Mouse (Mus musculus): ENCODE results near the gene Ctdspl. TPM values are rescaled to one million over a fixed set of nuclear protein-coding genes. Genes with fewer than 3 reads are reported as not detected.

Gene Ctdspl
- total and polyA plus RNA-seq, 2 experiments from 2014 or later, result 4.6 to 7.8 TPM

GRCm38 (mm10) chr9:119082656-119083430, 156.6 kb downstream of the Ctdspl start:
- Histone ChIP-seq H3K9ac (no peak overlapping the region), H3K4me2 (ENCODE audit: low read depth) (no peak overlapping the region), H3K4me1 (ENCODE audit: insufficient read depth) (no peaks in the 10 kb centered on the region), H3K27me3 (ENCODE audit: insufficient read depth, low read length) (no peaks in the 10 kb centered on the region), H3K9me3 (ENCODE audit: low read length) (no peaks in the 10 kb centered on the region), H3K36me3 (ENCODE audit: insufficient read depth) (peaks cover 7% of the 10 kb centered on the region; the same call in 1 of the 2 replicates), H3K27ac (ENCODE audit: low read depth, low read length) (no peak overlapping the region), H3K4me3 (ENCODE audit: low read depth, low read length) (no peak overlapping the region)
- TF ChIP-seq CTCF (IDR thresholded peaks at IDR 0.05; ENCODE audit: low read depth), result no peak
- no peak for DNase-seq
- no peak for ATAC-seq
- 75% methylated on average over 7 of the region's 7 CpGs for WGBS

- Histone ChIP-seq H3K4me2 (ENCODE audit: low read depth) (no peak overlapping the region), H3K4me3 (ENCODE audit: low read depth, low read length) (no peak overlapping the region), H3K4me1 (ENCODE audit: insufficient read depth) (peaks cover 6% of the 10 kb centered on the region; the same call in 1 of the 2 replicates), H3K9me3 (ENCODE audit: low read length) (no peaks in the 10 kb centered on the region), H3K9ac (no peak overlapping the region), H3K36me3 (ENCODE audit: insufficient read depth) (peaks cover 7% of the 10 kb centered on the region; the same call in 1 of the 2 replicates), H3K27ac (ENCODE audit: low read depth, low read length) (no peak overlapping the region), H3K27me3 (ENCODE audit: insufficient read depth, low read length) (no peaks in the 10 kb centered on the region)
- no peak for ATAC-seq
- no peak for TF ChIP-seq CTCF (IDR thresholded peaks at IDR 0.05; ENCODE audit: low read depth)
- DNase-seq, result no peak
- 87% methylated on average over 10 of the region's 10 CpGs for WGBS
Observed at GRCm38 (mm10) chr9:119083966-119084365, 157.7 kb downstream of the Ctdspl start.

GRCm38 (mm10) chr9:119086451-119086850, 160.2 kb downstream of the Ctdspl start:
- H3K4me3 ChIP-seq (ENCODE audit: low read depth, low read length), result no peak overlapping the region
- DNase-seq (no peak), ATAC-seq (no peak)
- peaks cover 6% of the 10 kb centered on the region; the same call in 1 of the 2 replicates for H3K4me1 ChIP-seq (ENCODE audit: insufficient read depth)
- no peak overlapping the region for H3K9ac ChIP-seq
- no peak for TF ChIP-seq CTCF (IDR thresholded peaks at IDR 0.05; ENCODE audit: low read depth)
- peaks cover 2% of the 10 kb centered on the region; the same call in 1 of the 2 replicates for H3K27me3 ChIP-seq (ENCODE audit: insufficient read depth, low read length)
- no peak overlapping the region for H3K4me2 ChIP-seq (ENCODE audit: low read depth)
- H3K27ac ChIP-seq (ENCODE audit: low read depth, low read length), result no peak overlapping the region
- WGBS, result 35% methylated on average over 1 of the region's 1 CpGs
- no peaks in the 10 kb centered on the region for H3K9me3 ChIP-seq (ENCODE audit: low read length)
- peaks cover 7% of the 10 kb centered on the region; the same call in 1 of the 2 replicates for H3K36me3 ChIP-seq (ENCODE audit: insufficient read depth)

GRCm38 (mm10) chr9:119087309-119087708, 161.1 kb downstream of the Ctdspl start:
- H3K4me3 ChIP-seq (ENCODE audit: low read depth, low read length), result no peak overlapping the region
- peaks cover 6% of the 10 kb centered on the region; the same call in 1 of the 2 replicates for H3K4me1 ChIP-seq (ENCODE audit: insufficient read depth)
- DNase-seq (no peak), ATAC-seq (no peak)
- peaks cover 2% of the 10 kb centered on the region; the same call in 1 of the 2 replicates for H3K27me3 ChIP-seq (ENCODE audit: insufficient read depth, low read length)
- no peak overlapping the region for H3K9ac ChIP-seq
- H3K9me3 ChIP-seq (ENCODE audit: low read length), result no peaks in the 10 kb centered on the region
- no peak for TF ChIP-seq CTCF (IDR thresholded peaks at IDR 0.05; ENCODE audit: low read depth)
- H3K4me2 ChIP-seq (ENCODE audit: low read depth), result no peak overlapping the region
- WGBS, result 84% methylated on average over 5 of the region's 5 CpGs
- H3K27ac ChIP-seq (ENCODE audit: low read depth, low read length), result no peak overlapping the region
- peaks cover 1% of the 10 kb centered on the region; the same call in 1 of the 2 replicates for H3K36me3 ChIP-seq (ENCODE audit: insufficient read depth)

- peak; percentile 64 for ATAC-seq
- H3K9ac ChIP-seq, result 0 out of 2 replicates have a peak overlapping the region, but pooled peaks have one; percentile 0
- no peak overlapping the region for H3K27ac ChIP-seq (ENCODE audit: low read depth, low read length)
- DNase-seq, result peak; percentile 43
- H3K4me3 ChIP-seq (ENCODE audit: low read depth, low read length), result peak overlapping the region; percentile 24
- TF ChIP-seq CTCF (IDR thresholded peaks at IDR 0.05; ENCODE audit: low read depth), result no peak
- peak overlapping the region; percentile 44 for H3K4me2 ChIP-seq (ENCODE audit: low read depth)
- H3K27me3 ChIP-seq (ENCODE audit: insufficient read depth, low read length), result peaks cover 2% of the 10 kb centered on the region; the same call in 1 of the 2 replicates
- H3K4me1 ChIP-seq (ENCODE audit: insufficient read depth), result peaks cover 6% of the 10 kb centered on the region; the same call in 1 of the 2 replicates
- no peaks in the 10 kb centered on the region for H3K36me3 ChIP-seq (ENCODE audit: insufficient read depth)
- no peaks in the 10 kb centered on the region for H3K9me3 ChIP-seq (ENCODE audit: low read length)
- 5% methylated on average over 24 of the region's 24 CpGs for WGBS
Observed at GRCm38 (mm10) chr9:119088148-119088801, 162.0 kb downstream of the Ctdspl start.

GRCm38 (mm10) chr9:119089437-119089836, 163.2 kb downstream of the Ctdspl start:
- 27% methylated on average over 7 of the region's 7 CpGs for WGBS
- DNase-seq (no peak), ATAC-seq (no peak)
- H3K4me3 ChIP-seq (ENCODE audit: low read depth, low read length), result no peak overlapping the region
- TF ChIP-seq CTCF (IDR thresholded peaks at IDR 0.05; ENCODE audit: low read depth), result no peak
- no peak overlapping the region for H3K27ac ChIP-seq (ENCODE audit: low read depth, low read length)
- no peaks in the 10 kb centered on the region for H3K9me3 ChIP-seq (ENCODE audit: low read length)
- no peak overlapping the region for H3K9ac ChIP-seq
- H3K4me2 ChIP-seq (ENCODE audit: low read depth), result no peak overlapping the region
- peaks cover 2% of the 10 kb centered on the region; the same call in 1 of the 2 replicates for H3K27me3 ChIP-seq (ENCODE audit: insufficient read depth, low read length)
- peaks cover 10% of the 10 kb centered on the region for H3K4me1 ChIP-seq (ENCODE audit: insufficient read depth)
- no peaks in the 10 kb centered on the region for H3K36me3 ChIP-seq (ENCODE audit: insufficient read depth)

- H3K4me2 ChIP-seq (ENCODE audit: low read depth), result no peak overlapping the region
- H3K27me3 ChIP-seq (ENCODE audit: insufficient read depth, low read length), result peaks cover 2% of the 10 kb centered on the region; the same call in 1 of the 2 replicates
- no peaks in the 10 kb centered on the region for H3K36me3 ChIP-seq (ENCODE audit: insufficient read depth)
- no peak for ATAC-seq
- H3K9ac ChIP-seq, result no peak overlapping the region
- 91% methylated on average over 5 of the region's 5 CpGs for WGBS
- H3K4me1 ChIP-seq (ENCODE audit: insufficient read depth), result peaks cover 10% of the 10 kb centered on the region
- DNase-seq, result no peak
- TF ChIP-seq CTCF (IDR thresholded peaks at IDR 0.05; ENCODE audit: low read depth), result no peak
- no peaks in the 10 kb centered on the region for H3K9me3 ChIP-seq (ENCODE audit: low read length)
- no peak overlapping the region for H3K4me3 ChIP-seq (ENCODE audit: low read depth, low read length)
- no peak overlapping the region for H3K27ac ChIP-seq (ENCODE audit: low read depth, low read length)
Observed at GRCm38 (mm10) chr9:119090462-119090861, 164.2 kb downstream of the Ctdspl start.

All from forebrain, postnatal 0 days (tissue).